Mouse (Mus musculus): ENCODE measurements around the gene Triml2. TPM values are rescaled to one million over a fixed set of nuclear protein-coding genes. Genes with fewer than 3 reads are reported as not detected.

Gene Triml2
- polyA plus RNA-seq, 1 experiment from 2014 or later = not detected

- H3K27ac ChIP-seq (ENCODE audit: low read length) = no peak overlapping the region
- ATAC-seq (no peak), DNase-seq (ENCODE audit: low spot score) (no peak)
- no peaks in the 10 kb centered on the region for H3K4me1 ChIP-seq (ENCODE audit: insufficient read depth, low read depth, low read length)
- no peak overlapping the region for H3K9ac ChIP-seq (replicated peaks; ENCODE audit: low read depth)
- no peak overlapping the region for H3K4me2 ChIP-seq (replicated peaks; ENCODE audit: low read depth, low read length)
- H3K36me3 ChIP-seq (ENCODE audit: insufficient read depth, low read length) = no peaks in the 10 kb centered on the region
- H3K27me3 ChIP-seq (replicated peaks; ENCODE audit: insufficient read depth, low read length) = no peaks in the 10 kb centered on the region
- H3K4me3 ChIP-seq (ENCODE audit: low read depth, low read length) = no peak overlapping the region
- no peaks in the 10 kb centered on the region for H3K9me3 ChIP-seq (ENCODE audit: low read length)
- 74% methylated on average over 3 of the region's 3 CpGs for WGBS
- TF ChIP-seq EP300 (IDR thresholded peaks at IDR 0.05) (no peak), CTCF (IDR thresholded peaks at IDR 0.05) (no peak)
These were observed 63.0 kb downstream of the Triml2 start for GRCm38 (mm10) chr8:43243326-43243725.

Other genes with a start within 250 kb of the Triml2 start
- not detected in 2 replicates for gene Triml1, start 39.1 kb upstream of the Triml2 start, polyA plus RNA-seq (2015; fragmentation: Nextera tagmentation; extraction: Ambion mirVana)
- gene Zfp42, start 126.4 kb downstream of the Triml2 start, polyA plus RNA-seq (2015; fragmentation: Nextera tagmentation; extraction: Ambion mirVana) = not detected in 2 replicates